Mouse (Mus musculus) bone marrow, adult 2 months (tissue): ENCODE data around the gene Trrap.

Experiments used
- CTCF ChIP-seq: fragments of 200-500 bp; IDR thresholded peaks from 2 replicates; pipeline ENCODE4 v1.5.1; 2011; ENCODE audit warnings: low read length, control low read depth; ENCODE audit not compliant: control insufficient read depth, insufficient read depth
- POLR2A ChIP-seq: fragments of 200-500 bp; IDR thresholded peaks from 2 replicates; pipeline ENCODE4 v1.6.1; 2011; ENCODE audit warnings: low read depth, mild to moderate bottlenecking, control low read depth, low read length, borderline replicate concordance; ENCODE audit not compliant: control insufficient read depth

- TF ChIP-seq POLR2A (no peak), CTCF (no peak)
Observed at GRCm38 (mm10) chr5:144793374-144793773, 25.8 kb downstream of the Trrap start.
